Mouse (Mus musculus): ENCODE data around the gene Prtn3.

DNA sequence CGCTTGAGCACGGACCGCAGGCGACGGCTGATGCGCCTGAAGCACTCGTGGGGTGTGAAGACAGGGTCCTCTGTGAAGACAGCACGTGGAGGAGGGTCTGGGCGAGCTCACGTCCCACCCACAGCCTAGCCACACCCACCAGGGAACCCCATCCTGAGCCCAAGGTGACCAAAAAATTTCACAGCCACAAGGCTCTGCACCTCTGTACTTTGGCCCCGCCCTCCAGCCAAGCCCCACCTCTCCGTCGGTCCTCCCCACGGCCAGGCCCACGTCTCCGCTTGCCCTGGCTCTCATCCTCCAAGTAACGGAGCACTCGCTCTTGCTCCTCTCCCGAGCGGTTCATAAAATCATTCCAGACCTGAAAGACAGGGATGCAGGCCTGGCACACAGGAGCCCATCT lies 38.1 kb downstream of the Prtn3 start:
- TF ChIP-seq CTCF (IDR thresholded peaks at IDR 0.05; ENCODE audit: low read depth) (no peak), EP300 (optimal IDR thresholded peaks at IDR 0.05) (no peak)

Data from stomach, postnatal 0 days (tissue).